Mouse (Mus musculus) MEL (cell line): ENCODE data around the gene Igf2bp3. TPM values are rescaled to one million over a fixed set of nuclear protein-coding genes. Genes with fewer than 3 reads are reported as not detected.

ENCODE experiments used
- DNase-seq: peaks from one replicate; pipeline ENCODE4 v3.0.0; 2011; ENCODE audit warnings: low read depth, low spot score
- H3K27ac ChIP-seq: 2 replicates; pipeline ENCODE4 v1.5.1; 2012; ENCODE audit warnings: low read depth, mild to moderate bottlenecking, control low read depth, low read length, moderate library complexity; ENCODE audit not compliant: control insufficient read depth
- H3K27me3 ChIP-seq, 2 experiments: fragments of 150-350 bp in 1 of 2; sonication (generic) in 1 of 2; 2 replicates each; pipeline ENCODE4 v1.6.1; 2012; ENCODE audit warnings: low read length in 2 of 2, mild to moderate bottlenecking in 2 of 2, improper control_type of control experiment in 1 of 2, moderate library complexity in 1 of 2; ENCODE audit not compliant: insufficient read depth in 2 of 2, control insufficient read depth in 1 of 2
- H3K36me3 ChIP-seq, 2 experiments: 2 replicates each; pipeline ENCODE4 v1.6.1; 2012 to 2014; ENCODE audit warnings: low read length in 2 of 2, improper control_type of control experiment in 1 of 2, inconsistent platforms in 1 of 2, mild to moderate bottlenecking in 1 of 2; ENCODE audit not compliant: insufficient read depth in 2 of 2, control insufficient read depth in 1 of 2
- H3K4me1 ChIP-seq, 2 experiments: fragments of 150-350 bp in 1 of 2; sonication (generic) in 1 of 2; 2 replicates each; pipeline ENCODE4 v1.6.1; 2012; ENCODE audit warnings: low read length in 2 of 2, improper control_type of control experiment in 1 of 2, mild to moderate bottlenecking in 1 of 2; ENCODE audit not compliant: insufficient read depth in 2 of 2, control insufficient read depth in 1 of 2
- H3K4me3 ChIP-seq, 2 experiments: fragments of 150-350 bp in 1 of 2; sonication (generic) in 1 of 2; 2 replicates each; pipeline ENCODE4 v1.5.1; 2012; ENCODE audit warnings: low read depth in 2 of 2, low read length in 2 of 2, mild to moderate bottlenecking in 2 of 2, moderate library complexity in 2 of 2, control low read depth in 1 of 2, improper control_type of control experiment in 1 of 2; ENCODE audit not compliant: control insufficient read depth in 1 of 2, insufficient read depth in 1 of 2
- H3K79me2 ChIP-seq: 2 replicates; pipeline ENCODE4 v1.6.1; 2012; ENCODE audit warnings: mild to moderate bottlenecking, low read length, moderate library complexity; ENCODE audit not compliant: control insufficient read depth, poor library complexity, insufficient read depth
- H3K9ac ChIP-seq: 2 replicates; pipeline ENCODE4 v1.6.1; 2012; ENCODE audit warnings: low read depth, mild to moderate bottlenecking, control low read depth, low read length, moderate library complexity; ENCODE audit not compliant: control insufficient read depth, poor library complexity, severe bottlenecking
- H3K9me3 ChIP-seq: fragments of 150-350 bp; sonication (generic); replicated peaks from 2 replicates; pipeline ENCODE4 v1.6.1; 2012; ENCODE audit warnings: mild to moderate bottlenecking, low read length, improper control_type of control experiment, moderate library complexity; ENCODE audit not compliant: insufficient read depth
- BHLHE40 ChIP-seq: IDR thresholded peaks from 2 replicates; pipeline ENCODE4 v1.6.1; 2012; ENCODE audit warnings: low read depth, mild to moderate bottlenecking, inconsistent platforms, low read length, improper control_type of control experiment, borderline replicate concordance
- CHD1 ChIP-seq: IDR thresholded peaks from 2 replicates; pipeline ENCODE4 v1.6.1; 2012; ENCODE audit warnings: low read depth, mild to moderate bottlenecking, inconsistent platforms, low read length, improper control_type of control experiment
- E2F4 ChIP-seq: IDR thresholded peaks from 2 replicates; pipeline ENCODE4 v1.6.1; 2011; ENCODE audit warnings: low read depth, low read length, improper control_type of control experiment, borderline replicate concordance
- GABPA ChIP-seq: IDR thresholded peaks from 2 replicates; pipeline ENCODE4 v1.6.1; 2012; ENCODE audit warnings: low read depth, mild to moderate bottlenecking, inconsistent platforms, low read length, improper control_type of control experiment, moderate library complexity
- HCFC1 ChIP-seq: IDR thresholded peaks from 2 replicates; pipeline ENCODE4 v1.6.1; 2012; ENCODE audit warnings: low read depth, mild to moderate bottlenecking, inconsistent platforms, low read length, improper control_type of control experiment, moderate library complexity
- JUND ChIP-seq: IDR thresholded peaks from 2 replicates; pipeline ENCODE4 v1.6.1; 2011; ENCODE audit warnings: low read depth, mild to moderate bottlenecking, improper control_type of control experiment, low read length
- MAX ChIP-seq: IDR thresholded peaks from 2 replicates; pipeline ENCODE4 v1.6.1; 2011; ENCODE audit warnings: low read length, improper control_type of control experiment
- MEF2A ChIP-seq: IDR thresholded peaks from 2 replicates; pipeline ENCODE4 v1.6.1; 2014; ENCODE audit warnings: low read depth, mild to moderate bottlenecking, inconsistent platforms, low read length, improper control_type of control experiment; ENCODE audit not compliant: poor library complexity, insufficient replicate concordance, severe bottlenecking; ENCODE audit errors: extremely low read depth
- MXI1 ChIP-seq: IDR thresholded peaks from 2 replicates; pipeline ENCODE4 v1.6.1; 2011; ENCODE audit warnings: mild to moderate bottlenecking, low read depth, low read length, improper control_type of control experiment
- MYB ChIP-seq: IDR thresholded peaks from 2 replicates; pipeline ENCODE4 v1.6.1; 2011; ENCODE audit warnings: mild to moderate bottlenecking, low read depth, low read length, improper control_type of control experiment
- MYC ChIP-seq: IDR thresholded peaks from 2 replicates; pipeline ENCODE4 v1.6.1; 2011; ENCODE audit warnings: low read depth, mild to moderate bottlenecking, low read length, improper control_type of control experiment, moderate library complexity
- NRF1 ChIP-seq: IDR thresholded peaks from 2 replicates; pipeline ENCODE4 v1.6.1; 2014; ENCODE audit warnings: low read depth, mild to moderate bottlenecking, inconsistent platforms, low read length, improper control_type of control experiment, moderate library complexity; ENCODE audit not compliant: poor library complexity, insufficient read depth, severe bottlenecking
- POLR2A ChIP-seq, 2 experiments: IDR thresholded peaks; 2 replicates each; pipeline ENCODE4 v1.6.1; 2011 to 2012; ENCODE audit warnings: low read length in 2 of 2, mild to moderate bottlenecking in 2 of 2, control low read depth in 1 of 2, improper control_type of control experiment in 1 of 2, low read depth in 1 of 2, moderate library complexity in 1 of 2; ENCODE audit not compliant: control insufficient read depth in 1 of 2, insufficient read depth in 1 of 2, poor library complexity in 1 of 2
- POLR2AphosphoS2 ChIP-seq: IDR thresholded peaks from 2 replicates; pipeline ENCODE4 v1.6.1; 2011; ENCODE audit warnings: low read length, improper control_type of control experiment
- POLR2AphosphoS5 ChIP-seq: IDR thresholded peaks from 2 replicates; pipeline ENCODE4 v1.6.1; 2012; ENCODE audit warnings: low read depth, borderline replicate concordance, mild to moderate bottlenecking, inconsistent platforms, low read length, moderate library complexity, mixed read lengths
- RAD21 ChIP-seq: IDR thresholded peaks from 2 replicates; pipeline ENCODE4 v1.6.1; 2011; ENCODE audit warnings: mild to moderate bottlenecking, low read depth, low read length, improper control_type of control experiment
- SIN3A ChIP-seq: IDR thresholded peaks from 2 replicates; pipeline ENCODE4 v1.6.1; 2012; ENCODE audit warnings: low read length, improper control_type of control experiment, inconsistent platforms
- TCF12 ChIP-seq: IDR thresholded peaks from 2 replicates; pipeline ENCODE4 v1.6.1; 2014; ENCODE audit warnings: low read depth, mild to moderate bottlenecking, inconsistent platforms, low read length, improper control_type of control experiment, moderate library complexity
- USF1 ChIP-seq: IDR thresholded peaks from 2 replicates; pipeline ENCODE4 v1.6.1; 2014; ENCODE audit warnings: low read depth, mild to moderate bottlenecking, inconsistent platforms, low read length, improper control_type of control experiment, moderate library complexity
- USF2 ChIP-seq, 2 experiments: IDR thresholded peaks; 2 replicates each; pipeline ENCODE4 v1.6.1; 2011 to 2012; ENCODE audit warnings: improper control_type of control experiment in 2 of 2, low read length in 2 of 2, borderline replicate concordance in 1 of 2, inconsistent platforms in 1 of 2, low read depth in 1 of 2, mild to moderate bottlenecking in 1 of 2; ENCODE audit not compliant: insufficient read depth in 1 of 2
- ZC3H11A ChIP-seq: IDR thresholded peaks from 2 replicates; pipeline ENCODE4 v1.6.1; 2012; ENCODE audit warnings: low read depth, mild to moderate bottlenecking, inconsistent platforms, low read length, improper control_type of control experiment
- ZKSCAN1 ChIP-seq: IDR thresholded peaks from 2 replicates; pipeline ENCODE4 v1.6.1; 2012; ENCODE audit warnings: low read depth, mild to moderate bottlenecking, inconsistent platforms, low read length, improper control_type of control experiment, moderate library complexity
- polyA plus RNA-seq, 2 experiments: library from polyadenylated mRNA; stranded (reverse) in 1 of 2; unstranded in 1 of 2; fragments of >175 nt in 1 of 2; fragments of >200 nt in 1 of 2; gene quantifications; 2 replicates each; pipeline versions ENCODE4 v1.2.1 to v1.2.4; 2012; ENCODE audit warnings: low replicate concordance in 2 of 2, low read depth in 1 of 2; ENCODE audit not compliant: insufficient read length in 2 of 2, insufficient read depth in 1 of 2, missing spikeins in 1 of 2
- total RNA-seq: library from RNA; depleted of rRNA; stranded (reverse); fragments of 300-350 nt; gene quantifications from 2 replicates; pipeline ENCODE4 v1.2.3, GENCODE M21; 2012

Gene Igf2bp3
- total and polyA plus RNA-seq, 3 experiments: 0.12 to 0.29 TPM; not detected in 1

- peak; percentile 40 for DNase-seq
- Histone ChIP-seq H3K79me2 (peaks cover 58% of the 10 kb centered on the region), H3K4me3 (peak overlapping the region; percentile 93), H3K9me3 (no peaks in the 10 kb centered on the region), H3K4me1 (peaks cover 16 to 26% of the 10 kb centered on the region in 2 experiments; a peak in 3 of 4 replicates), H3K9ac (peak overlapping the region; percentile 96), H3K27me3 (no peaks in the 10 kb centered on the region), H3K36me3 (peaks cover 2 to 43% of the 10 kb centered on the region in 2 experiments; a peak in 3 of 4 replicates), H3K27ac (no peak overlapping the region)
- TF ChIP-seq SIN3A (peak; percentile 26; the same call in 1 of the 2 replicates), MAX (no peak), MYC (no peak), CHD1 (peak; percentile 22; the same call in 1 of the 2 replicates)
These were observed 47.7 kb upstream of the Igf2bp3 start for GRCm38 (mm10) chr6:49262421-49262820.

- Histone ChIP-seq H3K4me1 (peaks cover 16 to 26% of the 10 kb centered on the region in 2 experiments; a peak in 3 of 4 replicates), H3K4me3 (no peak overlapping the region; a peak in 1 of 4 replicates), H3K27me3 (no peaks in the 10 kb centered on the region), H3K27ac (no peak overlapping the region), H3K9me3 (no peaks in the 10 kb centered on the region), H3K9ac (no peak overlapping the region)
- no peak for DNase-seq
- TF ChIP-seq RAD21: no peak
- TF ChIP-seq SIN3A: 0 out of 2 replicates have a peak, but pooled peaks have one; percentile 0
- no peak for TF ChIP-seq POLR2AphosphoS2
- TF ChIP-seq, all 39 proteins: peak for 1
- H3K79me2 ChIP-seq: peaks cover 68% of the 10 kb centered on the region
- peaks cover 4 to 47% of the 10 kb centered on the region in 2 experiments; a peak in 3 of 4 replicates for H3K36me3 ChIP-seq
These were observed 45.0 kb upstream of the Igf2bp3 start for GRCm38 (mm10) chr6:49259711-49260110.

- H3K36me3 ChIP-seq: peaks cover 6 to 45% of the 10 kb centered on the region in 2 experiments; a peak in 3 of 4 replicates
- H3K4me1 ChIP-seq: peaks cover 16 to 26% of the 10 kb centered on the region in 2 experiments; a peak in 3 of 4 replicates
- no peaks in the 10 kb centered on the region for H3K9me3 ChIP-seq
- H3K27me3 ChIP-seq: no peaks in the 10 kb centered on the region
- peaks cover 68% of the 10 kb centered on the region for H3K79me2 ChIP-seq
- no peak for DNase-seq
- TF ChIP-seq HCFC1 (no peak), MEF2A (no peak), JUND (no peak), SIN3A (no peak), USF1 (no peak), ZC3H11A (no peak), TCF12 (no peak), NRF1 (no peak), E2F4 (no peak), MYC (no peak), USF2 (IDR thresholded peaks at IDR 0.05; ENCODE audit: borderline replicate concordance in 1 of 2, insufficient read depth in 1 of 2, low read depth in 1 of 2, low read length in 2 of 2) (no peak), BHLHE40 (no peak), POLR2AphosphoS2 (no peak), POLR2AphosphoS5 (no peak), POLR2A (IDR thresholded peaks at IDR 0.05; ENCODE audit: control insufficient read depth in 1 of 2, insufficient read depth in 1 of 2, low read depth in 1 of 2, low read length in 2 of 2, poor library complexity in 1 of 2) (no peak), GABPA (no peak), ZKSCAN1 (no peak), MXI1 (no peak), MYB (no peak)
- no peak overlapping the region for H3K4me3 ChIP-seq
- H3K27ac ChIP-seq: no peak overlapping the region
- H3K9ac ChIP-seq: no peak overlapping the region
These were observed 43.1 kb upstream of the Igf2bp3 start for GRCm38 (mm10) chr6:49257880-49258279.
